Mouse (Mus musculus) liver, embryonic 11.5 days (tissue): ENCODE results near the gene Bpi. TPM values are rescaled to one million over a fixed set of nuclear protein-coding genes. Genes with fewer than 3 reads are reported as not detected.

Experiments used
- ATAC-seq: fragments of 200-750 bp; cut with Nextera tagmentation; replicated peaks from 2 replicates; pipeline ENCODE4 v1.8.0; 2017; ENCODE audit warnings: moderate number of reproducible peaks, mild to moderate bottlenecking, moderate TSS enrichment, moderate library complexity; ENCODE audit not compliant: low FRiP score
- DNase-seq: peaks from one replicate; pipeline ENCODE4 v3.0.0-alpha.2; 2017; ENCODE audit warnings: low spot score
- H3K27ac ChIP-seq: fragments of 300-500 bp; sonication (generic); 2 replicates; pipeline ENCODE4 v1.5.1; 2014; ENCODE audit warnings: mild to moderate bottlenecking, low read depth, low read length, control low read depth
- H3K27me3 ChIP-seq: fragments of 300-500 bp; sonication (generic); replicated peaks from 2 replicates; pipeline ENCODE4 v1.6.1; 2014; ENCODE audit warnings: low read length, mixed read lengths; ENCODE audit not compliant: control insufficient read depth, insufficient read depth
- H3K36me3 ChIP-seq: fragments of 300-500 bp; sonication (generic); 2 replicates; pipeline ENCODE4 v1.6.1; 2014; ENCODE audit warnings: mild to moderate bottlenecking, low read length, moderate library complexity, mixed read lengths; ENCODE audit not compliant: control insufficient read depth, insufficient read depth
- H3K4me1 ChIP-seq: fragments of 300-500 bp; sonication (generic); replicated peaks from 2 replicates; pipeline ENCODE4 v1.6.1; 2014; ENCODE audit warnings: low read length, mixed read lengths; ENCODE audit not compliant: control insufficient read depth, insufficient read depth
- H3K4me2 ChIP-seq: fragments of 300-500 bp; sonication (generic); 2 replicates; pipeline ENCODE4 v1.6.1; 2014; ENCODE audit warnings: mild to moderate bottlenecking, control low read depth, moderate library complexity
- H3K4me3 ChIP-seq: fragments of 300-500 bp; sonication (generic); 2 replicates; pipeline ENCODE4 v1.5.1; 2014; ENCODE audit warnings: low read depth, low read length, control low read depth
- H3K9ac ChIP-seq: fragments of 300-500 bp; sonication (generic); 2 replicates; pipeline ENCODE4 v1.6.1; 2014; ENCODE audit warnings: low read depth, low read length, control low read depth
- H3K9me3 ChIP-seq: fragments of 300-500 bp; sonication (generic); 2 replicates; pipeline ENCODE4 v1.6.1; 2016; ENCODE audit warnings: low read length, inconsistent platforms, mixed read lengths; ENCODE audit not compliant: control insufficient read depth
- WGBS: fragments of 180-500 bp; shearing (Covaris S2); extraction: QIAGEN DNeasy Blood & Tissue Kit; methylation state at CpG from one replicate; pipeline ENCODE4 v1.1.7; 2014; 5-methylcytosine and 5-hydroxymethylcytosine counted together
- polyA plus RNA-seq: library from polyadenylated mRNA; unstranded; fragments of >200 nt; fragmentation: Nextera tagmentation; extraction: Ambion mirVana; gene quantifications from 2 replicates; pipeline ENCODE4 v1.2.1, GENCODE M21; 2014

The Bpi gene
- polyA plus RNA-seq, 1 experiment from 2014 or later, result not detected

DNA sequence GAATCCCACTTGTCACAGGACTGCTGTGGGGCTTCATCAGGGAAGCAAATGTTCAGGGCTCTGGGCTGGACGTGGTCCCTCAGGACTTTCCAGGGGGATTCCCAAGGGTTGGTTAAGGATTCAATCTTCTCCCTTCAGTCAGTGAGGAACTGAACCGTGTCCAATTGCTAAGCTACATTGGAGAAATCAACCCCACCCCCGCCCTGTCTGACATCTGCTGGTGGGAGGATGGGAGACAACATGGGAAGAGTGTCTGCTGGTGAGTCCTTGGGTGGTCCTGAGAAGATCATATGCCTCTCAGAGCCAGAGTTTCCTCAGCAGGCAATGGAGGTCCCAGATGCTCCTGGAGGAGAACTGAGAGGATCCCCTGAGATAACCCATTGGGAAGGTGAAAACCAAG, 25.5 kb upstream of the Bpi start:
- Histone ChIP-seq H3K36me3 (no peaks in the 10 kb centered on the region), H3K27ac (no peak overlapping the region), H3K4me3 (no peak overlapping the region), H3K9ac (no peak overlapping the region), H3K4me2 (no peak overlapping the region), H3K9me3 (no peaks in the 10 kb centered on the region), H3K27me3 (peaks cover 37% of the 10 kb centered on the region), H3K4me1 (0 out of 2 replicates have a peak, but pooled peaks cover 3% of the 10 kb centered on the region)
- WGBS, result 58% methylated on average over 3 of the region's 3 CpGs
- DNase-seq (no peak), ATAC-seq (no peak)

- H3K27ac ChIP-seq, result no peak overlapping the region
- H3K9me3 ChIP-seq, result no peaks in the 10 kb centered on the region
- no peak overlapping the region for H3K4me2 ChIP-seq
- ATAC-seq (no peak), DNase-seq (no peak)
- no peak overlapping the region for H3K4me3 ChIP-seq
- peaks cover 30% of the 10 kb centered on the region for H3K27me3 ChIP-seq
- no peaks in the 10 kb centered on the region for H3K36me3 ChIP-seq
- H3K9ac ChIP-seq, result no peak overlapping the region
- WGBS, result 47% methylated on average over 3 of the region's 3 CpGs
- 0 out of 2 replicates have a peak, but pooled peaks cover 3% of the 10 kb centered on the region for H3K4me1 ChIP-seq
These were observed 24.8 kb upstream of the Bpi start for GRCm38 (mm10) chr2:158233106-158233505.

- H3K4me3 ChIP-seq, result no peak overlapping the region
- ATAC-seq (no peak), DNase-seq (no peak)
- no peak overlapping the region for H3K4me2 ChIP-seq
- no peaks in the 10 kb centered on the region for H3K9me3 ChIP-seq
- H3K27ac ChIP-seq, result no peak overlapping the region
- no peaks in the 10 kb centered on the region for H3K36me3 ChIP-seq
- no peak overlapping the region for H3K9ac ChIP-seq
- H3K27me3 ChIP-seq, result no peaks in the 10 kb centered on the region
- H3K4me1 ChIP-seq, result no peaks in the 10 kb centered on the region
These were observed 21.2 kb upstream of the Bpi start for GRCm38 (mm10) chr2:158236698-158237097.

- Histone ChIP-seq H3K9ac (no peak overlapping the region), H3K27ac (no peak overlapping the region), H3K4me2 (no peak overlapping the region), H3K4me1 (no peaks in the 10 kb centered on the region), H3K4me3 (no peak overlapping the region), H3K36me3 (no peaks in the 10 kb centered on the region), H3K9me3 (no peaks in the 10 kb centered on the region), H3K27me3 (no peaks in the 10 kb centered on the region)
- DNase-seq (no peak), ATAC-seq (no peak)
- WGBS, result 87% methylated on average over 5 of the region's 5 CpGs
These were observed 19.8 kb upstream of the Bpi start for GRCm38 (mm10) chr2:158238101-158238500.

DNA sequence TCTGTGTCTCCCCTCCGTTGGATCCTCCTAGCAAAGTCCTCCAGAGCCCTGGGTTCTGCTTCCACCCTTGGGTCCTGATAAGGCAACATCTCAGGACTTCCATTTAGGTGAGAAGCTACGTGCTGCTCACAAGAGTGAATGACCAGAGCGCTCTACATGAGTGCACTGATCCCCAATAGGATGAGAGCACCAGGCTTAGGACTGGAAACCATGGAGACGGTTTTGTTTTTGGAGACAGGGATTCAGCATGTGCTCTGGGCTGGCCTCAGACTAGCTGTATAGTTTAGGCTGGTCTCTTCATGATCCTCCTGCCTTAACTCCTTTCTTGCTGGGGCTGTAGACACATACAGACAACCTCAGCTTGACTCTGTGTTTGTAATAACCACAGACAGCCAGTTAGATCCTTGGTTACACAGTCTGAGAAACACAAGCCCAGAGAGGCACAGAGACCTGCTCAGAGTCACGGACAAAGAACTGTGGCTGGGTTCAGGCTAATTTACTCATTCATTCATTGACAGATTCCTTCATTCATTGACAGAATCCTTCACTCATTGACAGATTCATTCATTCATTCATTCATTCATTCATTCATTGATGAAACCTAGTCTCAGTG, 16.7 kb upstream of the Bpi start:
- Histone ChIP-seq H3K36me3 (no peaks in the 10 kb centered on the region), H3K4me3 (no peak overlapping the region), H3K4me1 (no peaks in the 10 kb centered on the region), H3K27me3 (no peaks in the 10 kb centered on the region), H3K4me2 (no peak overlapping the region), H3K9me3 (no peaks in the 10 kb centered on the region), H3K27ac (no peak overlapping the region), H3K9ac (no peak overlapping the region)
- ATAC-seq (no peak), DNase-seq (no peak)
- WGBS, result 67% methylated on average over 5 of the region's 5 CpGs

- WGBS, result 85% methylated on average over 18 of the region's 18 CpGs
- Histone ChIP-seq H3K4me2 (no peak overlapping the region), H3K27me3 (no peaks in the 10 kb centered on the region), H3K36me3 (no peaks in the 10 kb centered on the region), H3K27ac (no peak overlapping the region), H3K9ac (no peak overlapping the region), H3K9me3 (no peaks in the 10 kb centered on the region), H3K4me1 (no peaks in the 10 kb centered on the region), H3K4me3 (no peak overlapping the region)
- ATAC-seq (no peak), DNase-seq (no peak)
These were observed 15.6 kb upstream of the Bpi start for GRCm38 (mm10) chr2:158242170-158242896.

DNA sequence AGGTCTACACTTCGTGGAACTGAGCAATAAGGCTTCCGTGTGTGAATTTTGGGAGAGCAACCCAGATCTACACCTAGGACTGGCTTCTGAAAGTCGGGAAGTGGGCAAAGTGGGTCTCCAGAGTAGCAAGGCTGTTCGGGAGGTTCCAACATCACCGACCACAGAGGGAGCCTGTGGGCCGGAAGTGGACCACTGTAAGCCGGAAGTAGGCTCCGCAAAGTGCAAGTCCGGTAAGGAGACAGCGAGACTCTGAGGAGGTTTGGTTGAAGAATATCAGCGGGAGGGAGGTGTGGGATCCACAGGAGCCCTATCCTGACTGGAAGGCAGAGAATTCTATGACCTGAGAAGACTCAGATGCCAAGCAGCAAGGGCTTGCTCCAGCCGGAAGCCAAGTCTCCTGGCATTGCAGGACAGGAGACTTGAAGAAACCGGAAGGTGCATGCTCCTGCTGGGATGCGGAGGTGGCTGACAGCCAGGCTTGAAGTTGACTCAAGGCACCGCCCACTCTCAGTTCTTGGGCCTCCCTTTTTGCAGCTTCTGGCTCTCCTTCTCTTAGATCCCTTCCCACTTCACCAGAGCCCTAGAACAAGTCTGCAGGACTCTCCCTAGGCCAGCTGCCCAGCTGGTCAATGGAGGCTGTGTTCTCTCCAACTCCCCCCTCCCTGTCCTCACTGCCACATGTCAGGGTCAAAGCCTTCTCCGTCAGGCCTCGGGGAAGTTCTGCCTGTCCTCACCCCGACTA, 14.6 kb upstream of the Bpi start:
- Histone ChIP-seq H3K4me2 (no peak overlapping the region), H3K9ac (no peak overlapping the region), H3K27me3 (no peaks in the 10 kb centered on the region), H3K27ac (no peak overlapping the region), H3K4me1 (no peaks in the 10 kb centered on the region), H3K9me3 (no peaks in the 10 kb centered on the region), H3K36me3 (no peaks in the 10 kb centered on the region), H3K4me3 (no peak overlapping the region)
- 74% methylated on average over 18 of the region's 18 CpGs for WGBS
- DNase-seq (no peak), ATAC-seq (no peak)

GRCm38 (mm10) chr2:158245072-158245817, 12.6 kb upstream of the Bpi start:
- Histone ChIP-seq H3K4me3 (no peak overlapping the region), H3K9ac (no peak overlapping the region), H3K36me3 (no peaks in the 10 kb centered on the region), H3K4me2 (no peak overlapping the region), H3K27ac (no peak overlapping the region), H3K27me3 (no peaks in the 10 kb centered on the region), H3K4me1 (no peaks in the 10 kb centered on the region), H3K9me3 (no peaks in the 10 kb centered on the region)
- DNase-seq (no peak), ATAC-seq (no peak)
- 67% methylated on average over 4 of the region's 4 CpGs for whole genome bisulfite sequencing
